Mouse (Mus musculus): ENCODE results near the gene Farp1.
"Not testable (repeated sequence)": the region's sequence is repeated elsewhere in the genome, so short reads cannot be mapped to it uniquely, and the experiment has no call there.

Farp1 gene

GRCm38 (mm10) chr14:121183414-121184130 lies 148.6 kb downstream of the Farp1 start:
- DNase-seq (ENCODE audit: low read depth, low spot score), result no peak

GRCm38 (mm10) chr14:121184351-121184750 lies 149.4 kb downstream of the Farp1 start:
- no peak for DNase-seq (ENCODE audit: low read depth, low spot score)

- no peak for DNase-seq (ENCODE audit: low read depth, low spot score)
Measured at GRCm38 (mm10) chr14:121186402-121186894, 151.4 kb downstream of the Farp1 start.

- DNase-seq (ENCODE audit: low read depth, low spot score), result not testable (repeated sequence)
Measured at GRCm38 (mm10) chr14:121189840-121190239, 154.8 kb downstream of the Farp1 start.

GRCm38 (mm10) chr14:121190386-121190785 lies 155.4 kb downstream of the Farp1 start:
- DNase-seq (ENCODE audit: low read depth, low spot score), result no peak

GRCm38 (mm10) chr14:121191739-121192138 lies 156.7 kb downstream of the Farp1 start:
- no peak for DNase-seq (ENCODE audit: low read depth, low spot score)

DNA sequence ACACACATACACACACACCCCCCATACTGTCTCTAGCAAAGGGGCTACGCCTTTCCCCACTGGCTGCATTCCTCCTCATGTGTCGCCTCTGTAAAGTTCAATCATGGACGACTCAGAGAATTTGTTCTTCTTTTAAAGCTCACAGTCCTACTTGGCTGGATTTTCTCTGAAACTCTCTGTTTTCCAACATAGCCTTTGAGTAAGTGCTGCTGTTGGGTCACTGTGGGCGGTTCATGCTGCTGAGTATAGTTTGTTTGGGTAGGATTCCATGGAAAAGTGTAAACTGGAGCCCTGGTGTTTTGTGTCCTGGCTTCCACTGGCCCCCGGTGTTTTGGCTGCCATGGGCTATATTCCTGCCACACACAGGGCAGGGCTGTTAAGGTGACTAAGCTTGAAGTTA lies 157.4 kb downstream of the Farp1 start:
- DNase-seq (ENCODE audit: low read depth, low spot score), result no peak

DNA sequence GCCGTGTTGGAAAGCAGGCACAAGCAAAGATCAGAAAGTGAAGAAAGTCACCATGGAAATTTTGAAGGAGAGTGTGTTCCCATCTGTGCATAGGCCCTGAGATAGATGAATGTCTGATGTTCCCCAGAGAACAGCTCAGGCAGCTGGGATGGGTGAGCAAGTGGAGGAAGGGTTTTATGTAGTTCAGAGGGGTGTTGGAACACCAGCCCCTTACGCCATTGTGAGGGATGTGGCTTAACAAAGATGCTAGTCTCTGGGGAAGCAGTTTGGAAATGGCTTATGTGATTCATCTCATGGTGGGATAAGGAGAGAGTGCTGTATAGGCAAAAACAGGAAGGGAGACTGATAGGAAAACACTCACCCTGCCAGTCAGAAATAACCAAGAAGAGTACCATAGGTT lies 159.0 kb downstream of the Farp1 start:
- no peak for DNase-seq (ENCODE audit: low read depth, low spot score)

GRCm38 (mm10) chr14:121198915-121199572 lies 164.0 kb downstream of the Farp1 start:
- DNase-seq (ENCODE audit: low read depth, low spot score), result peak; percentile 36

DNA sequence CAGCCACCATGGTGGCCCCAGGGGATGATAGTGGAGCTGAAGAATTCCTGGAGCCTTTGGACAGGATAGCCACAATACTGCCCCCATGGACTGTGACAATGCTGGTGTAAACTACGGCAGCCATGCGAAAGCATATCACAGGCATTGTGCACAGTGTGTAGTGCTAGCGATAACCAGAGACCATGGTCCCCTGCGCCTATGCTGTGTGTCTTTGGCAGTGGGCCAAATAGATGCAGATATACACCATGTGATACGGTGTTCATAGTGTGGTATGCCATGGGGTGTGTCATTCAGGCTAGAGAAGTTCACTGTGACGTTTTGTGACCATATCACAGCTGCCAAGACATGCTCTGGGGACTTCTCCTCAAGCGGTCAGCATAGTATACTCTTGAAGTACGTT lies 164.8 kb downstream of the Farp1 start:
- DNase-seq (ENCODE audit: low read depth, low spot score), result no peak

GRCm38 (mm10) chr14:121200353-121200752 lies 165.4 kb downstream of the Farp1 start:
- DNase-seq (ENCODE audit: low read depth, low spot score), result no peak

DNA sequence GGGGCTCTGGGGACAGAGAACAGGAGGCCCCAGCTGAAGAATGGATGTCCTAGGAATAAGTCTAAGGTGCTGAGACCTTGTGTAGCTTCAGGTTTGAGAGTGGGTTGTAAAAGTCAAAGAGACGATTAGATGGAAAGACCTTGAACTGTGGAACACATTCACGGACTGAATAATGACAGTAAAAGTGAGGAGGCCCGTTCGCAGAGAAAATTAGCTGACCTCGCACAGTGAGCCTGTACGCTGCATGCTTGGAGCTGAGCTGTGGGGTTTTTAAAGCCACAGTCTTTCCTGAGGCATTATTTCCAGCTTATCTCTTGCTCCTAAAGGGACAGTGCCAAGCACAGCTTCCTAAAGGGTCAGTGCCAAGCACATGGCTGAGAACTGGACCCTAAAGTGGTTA lies 166.2 kb downstream of the Farp1 start:
- DNase-seq (ENCODE audit: low read depth, low spot score), result no peak

GRCm38 (mm10) chr14:121205459-121205858 lies 170.5 kb downstream of the Farp1 start:
- DNase-seq (ENCODE audit: low read depth, low spot score), result no peak

- no peak for DNase-seq (ENCODE audit: low read depth, low spot score)
Measured at GRCm38 (mm10) chr14:121207441-121208158, 172.6 kb downstream of the Farp1 start.

- no peak for DNase-seq (ENCODE audit: low read depth, low spot score)
Measured at GRCm38 (mm10) chr14:121208159-121208515, 173.1 kb downstream of the Farp1 start.

DNA sequence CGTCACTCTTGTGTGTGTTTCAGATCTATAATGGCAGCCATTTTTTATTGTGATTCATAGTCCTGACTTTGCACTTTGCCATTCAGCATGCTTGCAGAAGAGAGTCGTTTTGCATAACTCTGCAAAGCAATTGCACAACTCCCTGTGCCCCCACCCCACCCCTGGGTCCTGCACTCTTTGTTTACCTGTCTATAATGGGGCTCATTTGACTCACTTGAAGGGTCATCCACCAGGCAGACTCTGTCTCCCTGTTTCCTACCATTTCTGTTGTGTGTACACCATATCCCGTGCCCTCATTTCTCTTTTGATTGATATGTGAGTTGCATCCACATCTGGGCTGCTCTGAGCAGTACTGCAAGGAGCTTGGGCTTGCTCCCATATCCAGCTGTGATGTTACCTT lies 175.3 kb downstream of the Farp1 start:
- no peak for DNase-seq (ENCODE audit: low read depth, low spot score)

- no peak for DNase-seq (ENCODE audit: low read depth, low spot score)
Measured at GRCm38 (mm10) chr14:121213650-121214049, 178.7 kb downstream of the Farp1 start.

DNA sequence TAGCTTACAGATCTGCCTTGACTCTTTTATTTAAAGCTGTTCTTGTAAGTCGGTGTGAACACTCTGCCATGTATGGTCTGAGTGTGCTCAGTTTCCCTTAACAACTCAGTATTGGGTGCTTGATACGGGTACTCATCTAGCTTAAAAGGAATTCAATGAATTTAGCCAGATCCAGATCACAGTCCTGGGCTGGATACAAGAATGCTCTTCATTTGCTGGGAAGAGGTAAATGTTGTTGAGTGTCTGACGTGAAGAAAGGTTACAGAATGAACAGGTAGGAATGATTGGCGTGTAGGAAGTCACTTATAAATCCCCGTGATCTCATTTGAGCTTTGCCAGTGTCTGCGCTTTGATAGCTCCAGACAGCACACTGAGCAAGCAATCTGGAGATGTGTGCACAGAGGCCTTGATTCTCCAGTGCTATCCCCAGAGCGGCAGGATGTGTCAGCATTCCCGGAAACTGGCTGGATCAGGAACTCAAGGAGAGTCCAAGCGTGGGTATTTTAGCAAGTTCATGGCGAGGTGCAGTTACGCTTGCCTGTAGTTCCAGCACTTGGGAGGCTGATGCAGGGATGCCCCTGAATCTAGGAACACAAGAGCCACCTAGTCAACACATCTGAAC lies 179.7 kb downstream of the Farp1 start:
- no peak for DNase-seq (ENCODE audit: low read depth, low spot score)

DNA sequence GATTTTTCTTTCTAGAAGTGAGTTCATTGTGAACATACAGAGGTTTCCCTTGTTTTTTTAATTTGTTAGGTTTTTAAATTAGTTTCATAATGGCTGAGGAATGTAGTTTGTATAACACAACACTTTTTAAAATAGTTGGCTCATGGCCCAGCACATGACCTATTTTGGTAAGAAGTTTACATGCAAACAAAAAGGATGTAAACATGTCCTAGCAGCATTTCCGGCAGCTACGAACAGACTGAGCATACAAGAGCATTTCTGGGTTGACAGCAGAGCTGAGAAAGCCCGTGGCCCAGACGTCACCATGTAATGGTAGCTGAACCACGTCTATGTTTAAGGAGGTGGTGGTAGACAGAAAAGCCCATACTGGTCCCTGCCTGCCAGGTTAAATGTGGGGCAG lies 180.8 kb downstream of the Farp1 start:
- DNase-seq (ENCODE audit: low read depth, low spot score), result no peak

GRCm38 (mm10) chr14:121216672-121217071 lies 181.7 kb downstream of the Farp1 start:
- no peak for DNase-seq (ENCODE audit: low read depth, low spot score)

GRCm38 (mm10) chr14:121218620-121219019 lies 183.6 kb downstream of the Farp1 start:
- DNase-seq (ENCODE audit: low read depth, low spot score), result no peak
